Mouse (Mus musculus): ENCODE data around the gene Zan. TPM values are rescaled to one million over a fixed set of nuclear protein-coding genes. Genes with fewer than 3 reads are reported as not detected.
"Not testable (repeated sequence)": the region's sequence is repeated elsewhere in the genome, so short reads cannot be mapped to it uniquely, and the experiment has no call there.

The Zan gene
- total and polyA plus RNA-seq, 3 experiments, result 0.15 TPM; not detected in 2

DNA sequence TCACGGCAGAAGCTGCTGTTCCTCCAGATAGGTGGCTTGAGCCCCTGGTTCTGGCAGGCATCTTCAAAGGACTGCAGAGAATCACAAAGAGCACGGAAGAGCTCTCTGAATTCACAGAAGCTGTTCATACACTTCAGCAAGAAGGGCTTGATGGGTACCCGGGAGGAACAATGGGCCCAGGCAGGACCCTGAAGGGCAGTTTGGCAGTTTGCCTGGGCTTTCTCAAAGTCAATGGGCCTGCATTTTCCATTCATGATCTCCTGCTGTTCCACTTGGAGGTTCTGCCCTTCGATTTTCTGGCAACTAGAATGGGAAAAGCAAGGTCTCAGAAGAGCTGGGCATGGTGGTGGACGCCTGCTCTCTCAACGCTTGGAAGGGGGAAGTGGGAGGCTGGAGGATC, 43.0 kb downstream of the Zan start:
- no peak for DNase-seq (ENCODE audit: low read depth, low spot score)
- H3K4me3 ChIP-seq (ENCODE audit: control insufficient read depth in 1 of 2, insufficient read depth in 1 of 2, low read depth in 2 of 2, low read length in 2 of 2), result no peak overlapping the region
- no peaks in the 10 kb centered on the region for H3K9me3 ChIP-seq (replicated peaks; ENCODE audit: insufficient read depth, low read length)
- peaks cover 2 to 6% of the 10 kb centered on the region in 2 experiments; a peak in 3 of 4 replicates for H3K27me3 ChIP-seq (ENCODE audit: control insufficient read depth in 1 of 2, insufficient read depth in 2 of 2, low read length in 2 of 2)
- no peaks in the 10 kb centered on the region for H3K36me3 ChIP-seq (ENCODE audit: control insufficient read depth in 1 of 2, insufficient read depth in 2 of 2, low read length in 2 of 2)
- H3K9ac ChIP-seq (ENCODE audit: control insufficient read depth, low read depth, low read length, poor library complexity, severe bottlenecking), result no peak overlapping the region
- no peak for TF ChIP-seq JUND (IDR thresholded peaks at IDR 0.05; ENCODE audit: low read depth, low read length)
- no peak for TF ChIP-seq RCOR1 (IDR thresholded peaks at IDR 0.05; ENCODE audit: low read depth, low read length)
- TF ChIP-seq UBTF (IDR thresholded peaks at IDR 0.05; ENCODE audit: borderline replicate concordance, insufficient read depth, low read depth, low read length), result no peak
- no peak for TF ChIP-seq POLR2AphosphoS2 (IDR thresholded peaks at IDR 0.05; ENCODE audit: low read length)
- TF ChIP-seq E2F4 (IDR thresholded peaks at IDR 0.05; ENCODE audit: borderline replicate concordance, low read depth, low read length), result no peak
- TF ChIP-seq CHD1 (IDR thresholded peaks at IDR 0.05; ENCODE audit: low read depth, low read length), result no peak
- no peak for TF ChIP-seq KAT2A (conservative IDR thresholded peaks at IDR 0.05; ENCODE audit: low read depth, low read length)
- no peak for TF ChIP-seq USF1 (IDR thresholded peaks at IDR 0.05; ENCODE audit: low read depth, low read length)
- no peak for TF ChIP-seq TBP (IDR thresholded peaks at IDR 0.05; ENCODE audit: low read depth, low read length)
- no peak for TF ChIP-seq ZNF384 (IDR thresholded peaks at IDR 0.05; ENCODE audit: low read depth, low read length)
- no peak for TF ChIP-seq MAX (IDR thresholded peaks at IDR 0.05; ENCODE audit: low read length)
- TF ChIP-seq POLR2A (IDR thresholded peaks at IDR 0.05; ENCODE audit: control insufficient read depth in 1 of 2, insufficient read depth in 1 of 2, low read depth in 1 of 2, low read length in 2 of 2, poor library complexity in 1 of 2), result no peak
- no peak for TF ChIP-seq ETS1 (IDR thresholded peaks at IDR 0.05; ENCODE audit: low read depth, low read length)
- TF ChIP-seq TAL1 (IDR thresholded peaks at IDR 0.05; ENCODE audit: low read length), result no peak
- TF ChIP-seq GABPA (IDR thresholded peaks at IDR 0.05; ENCODE audit: low read depth, low read length), result no peak
- no peak for TF ChIP-seq MAFK (IDR thresholded peaks at IDR 0.05; ENCODE audit: borderline replicate concordance, low read depth, low read length)
- TF ChIP-seq ZC3H11A (IDR thresholded peaks at IDR 0.05; ENCODE audit: low read depth, low read length), result no peak
- no peak for TF ChIP-seq POLR2AphosphoS5 (IDR thresholded peaks at IDR 0.05; ENCODE audit: borderline replicate concordance, low read depth, low read length)
- TF ChIP-seq GATA1 (IDR thresholded peaks at IDR 0.05; ENCODE audit: low read depth, low read length), result no peak
- H3K4me1 ChIP-seq (ENCODE audit: control insufficient read depth in 1 of 2, insufficient read depth in 2 of 2, low read length in 2 of 2), result no peaks in the 10 kb centered on the region; a peak in 1 of 4 replicates
- no peaks in the 10 kb centered on the region for H3K79me2 ChIP-seq (ENCODE audit: control insufficient read depth, insufficient read depth, low read length, poor library complexity)
- no peak overlapping the region for H3K27ac ChIP-seq (ENCODE audit: control insufficient read depth, low read depth, low read length)

DNA sequence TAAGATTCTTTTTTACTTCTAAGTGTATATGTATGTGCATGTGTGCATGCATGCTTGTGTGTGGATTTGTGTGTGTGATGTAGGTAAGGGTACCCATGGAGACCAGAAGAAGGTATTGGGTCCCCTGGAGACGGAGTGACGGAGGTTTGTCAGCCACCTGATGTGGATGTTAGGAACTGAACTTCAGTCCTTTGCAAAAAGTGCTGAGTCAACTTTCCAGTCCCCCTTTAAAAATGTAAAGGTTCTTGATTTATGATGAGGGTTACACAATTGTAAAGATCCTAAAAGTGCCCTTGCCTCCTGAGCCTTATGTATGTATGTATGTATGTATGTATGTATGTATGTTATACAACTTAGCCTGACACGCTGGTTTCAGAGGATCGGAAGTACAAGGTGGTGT, 46.5 kb downstream of the Zan start:
- not testable (repeated sequence) for H3K36me3 ChIP-seq (ENCODE audit: control insufficient read depth in 1 of 2, insufficient read depth in 2 of 2, low read length in 2 of 2); H3K4me1 ChIP-seq (ENCODE audit: control insufficient read depth in 1 of 2, insufficient read depth in 2 of 2, low read length in 2 of 2); H3K9me3 ChIP-seq (replicated peaks; ENCODE audit: insufficient read depth, low read length); H3K4me3 ChIP-seq (ENCODE audit: control insufficient read depth in 1 of 2, insufficient read depth in 1 of 2, low read depth in 2 of 2, low read length in 2 of 2); DNase-seq (ENCODE audit: low read depth, low spot score); H3K9ac ChIP-seq (ENCODE audit: control insufficient read depth, low read depth, low read length, poor library complexity, severe bottlenecking); H3K27ac ChIP-seq (ENCODE audit: control insufficient read depth, low read depth, low read length); H3K79me2 ChIP-seq (ENCODE audit: control insufficient read depth, insufficient read depth, low read length, poor library complexity)
- H3K27me3 ChIP-seq (ENCODE audit: control insufficient read depth in 1 of 2, insufficient read depth in 2 of 2, low read length in 2 of 2), result peaks cover 3 to 11% of the 10 kb centered on the region in 2 experiments
